Mouse (Mus musculus) lung, adult 2 months (tissue): ENCODE data around the gene Tmcc1. TPM values are rescaled to one million over a fixed set of nuclear protein-coding genes. Genes with fewer than 3 reads are reported as not detected.
A peak's percentile ranks its signal among the peaks of the same experiment; 100 is the strongest.
"Not testable (repeated sequence)": the region's sequence is repeated elsewhere in the genome, so short reads cannot be mapped to it uniquely, and the experiment has no call there.

Source experiments
- DNase-seq: peaks from one replicate; pipeline ENCODE4 v3.0.0; 2022
- H3K4me1 ChIP-seq: fragments of 200-500 bp; 2 replicates; pipeline ENCODE4 v1.6.1; 2011; ENCODE audit warnings: low read length; ENCODE audit not compliant: control insufficient read depth, insufficient read depth
- H3K4me3 ChIP-seq: fragments of 200-500 bp; replicated peaks from 2 replicates; pipeline ENCODE3; 2011; ENCODE audit warnings: low read depth, mild to moderate bottlenecking, control low read depth, low read length; ENCODE audit errors: extremely low read depth
- CTCF ChIP-seq: fragments of 200-500 bp; IDR thresholded peaks from 2 replicates; pipeline ENCODE4 v1.5.1; 2011; ENCODE audit warnings: mild to moderate bottlenecking, low read length, control low read depth; ENCODE audit not compliant: insufficient read depth
- POLR2A ChIP-seq: fragments of 200-500 bp; IDR thresholded peaks from 2 replicates; pipeline ENCODE4 v1.6.1; 2011; ENCODE audit warnings: low read depth, mild to moderate bottlenecking, control low read depth, low read length, borderline replicate concordance; ENCODE audit errors: extremely low read depth
- WGBS: fragments of 180-500 bp; shearing (Covaris S2); methylation state at CpG from one replicate; pipeline ENCODE4 v1.1.7; 2018; 5-methylcytosine and 5-hydroxymethylcytosine counted together
- polyA plus RNA-seq: library from polyadenylated mRNA; depleted of rRNA; stranded (reverse); fragments of >200 nt; gene quantifications from 2 replicates; pipeline ENCODE4 v1.2.3, GENCODE M21; 2012

Gene Tmcc1
- polyA plus RNA-seq, 1 experiment, result 16.0 TPM

GRCm38 (mm10) chr6:116071781-116072180 lies 121.5 kb downstream of the Tmcc1 start:
- H3K4me1 ChIP-seq, result peaks cover 7% of the 10 kb centered on the region
- H3K4me3 ChIP-seq, result no peak overlapping the region
- 36% methylated on average over 2 of the region's 2 CpGs for WGBS

GRCm38 (mm10) chr6:116070558-116070957 lies 122.7 kb downstream of the Tmcc1 start:
- Histone ChIP-seq H3K4me1 (peaks cover 7% of the 10 kb centered on the region), H3K4me3 (no peak overlapping the region)
- no peak for DNase-seq
- TF ChIP-seq CTCF, result no peak
- TF ChIP-seq POLR2A, result no peak
- 91% methylated on average over 3 of the region's 3 CpGs for WGBS

More at GRCm38 (mm10) chr6:116071781-116072180, 121.5 kb downstream of the Tmcc1 start:
- TF ChIP-seq CTCF (no peak), POLR2A (no peak)
- DNase-seq, result no peak

- Histone ChIP-seq H3K4me1 (no peaks in the 10 kb centered on the region; the same call in 1 of the 2 replicates), H3K4me3 (no peak overlapping the region)
- 61% methylated on average over 1 of the region's 1 CpGs for WGBS
- DNase-seq, result no peak
- TF ChIP-seq CTCF (no peak), POLR2A (no peak)
Measured at GRCm38 (mm10) chr6:116063516-116063915, 129.8 kb downstream of the Tmcc1 start.

GRCm38 (mm10) chr6:116059542-116059941 lies 133.7 kb downstream of the Tmcc1 start:
- not testable (repeated sequence) for H3K4me3 ChIP-seq, H3K4me1 ChIP-seq, DNase-seq

GRCm38 (mm10) chr6:116058541-116059300 lies 134.6 kb downstream of the Tmcc1 start:
- Histone ChIP-seq H3K4me1 (peaks cover 4% of the 10 kb centered on the region), H3K4me3 (no peak overlapping the region)
- 88% methylated on average over 3 of the region's 3 CpGs for WGBS
- DNase-seq, result no peak
- TF ChIP-seq CTCF, result no peak
- TF ChIP-seq POLR2A, result no peak

GRCm38 (mm10) chr6:116056676-116057264 lies 136.5 kb downstream of the Tmcc1 start:
- 44% methylated on average over 13 of the region's 13 CpGs for WGBS
- no peak for DNase-seq
- TF ChIP-seq POLR2A (no peak), CTCF (no peak)
- Histone ChIP-seq H3K4me1 (peaks cover 4% of the 10 kb centered on the region), H3K4me3 (no peak overlapping the region)

GRCm38 (mm10) chr6:116055766-116056165 lies 137.5 kb downstream of the Tmcc1 start:
- no peak overlapping the region for H3K4me3 ChIP-seq
- 92% methylated on average over 2 of the region's 2 CpGs for WGBS
- TF ChIP-seq CTCF, result no peak
- no peak for TF ChIP-seq POLR2A

GRCm38 (mm10) chr6:116055001-116055471 lies 138.2 kb downstream of the Tmcc1 start:
- WGBS, result 60% methylated on average over 1 of the region's 1 CpGs
- DNase-seq, result peak; percentile 44
- TF ChIP-seq CTCF, result no peak
- no peak for TF ChIP-seq POLR2A
- no peak overlapping the region for H3K4me3 ChIP-seq
- H3K4me1 ChIP-seq, result peaks cover 4% of the 10 kb centered on the region

More at GRCm38 (mm10) chr6:116055766-116056165, 137.5 kb downstream of the Tmcc1 start:
- peaks cover 4% of the 10 kb centered on the region for H3K4me1 ChIP-seq
- no peak for DNase-seq

GRCm38 (mm10) chr6:116047896-116048295 lies 145.4 kb downstream of the Tmcc1 start:
- no peak for TF ChIP-seq POLR2A
- no peak for TF ChIP-seq CTCF
- no peak overlapping the region for H3K4me3 ChIP-seq
- WGBS, result 33% methylated on average over 1 of the region's 1 CpGs
- no peak for DNase-seq
- peaks cover 6% of the 10 kb centered on the region for H3K4me1 ChIP-seq

- H3K4me1 ChIP-seq, result peaks cover 6% of the 10 kb centered on the region
- H3K4me3 ChIP-seq, result no peak overlapping the region
- no peak for TF ChIP-seq POLR2A
- TF ChIP-seq CTCF, result no peak
- WGBS, result 34% methylated on average over 3 of the region's 3 CpGs
- DNase-seq, result no peak
Measured at GRCm38 (mm10) chr6:116047366-116047765, 145.9 kb downstream of the Tmcc1 start.
